Mouse (Mus musculus) MEL (cell line): ENCODE results near the gene Uaca. TPM values are rescaled to one million over a fixed set of nuclear protein-coding genes. Genes with fewer than 3 reads are reported as not detected.
A peak's percentile ranks its signal among the peaks of the same experiment; 100 is the strongest.

Experiments used
- DNase-seq: peaks from one replicate; pipeline ENCODE4 v3.0.0; 2011; ENCODE audit warnings: low read depth, low spot score
- H3K27ac ChIP-seq: 2 replicates; pipeline ENCODE4 v1.5.1; 2012; ENCODE audit warnings: low read depth, mild to moderate bottlenecking, control low read depth, low read length, moderate library complexity; ENCODE audit not compliant: control insufficient read depth
- H3K27me3 ChIP-seq, 2 experiments: fragments of 150-350 bp in 1 of 2; sonication (generic) in 1 of 2; 2 replicates each; pipeline ENCODE4 v1.6.1; 2012; ENCODE audit warnings: low read length in 2 of 2, mild to moderate bottlenecking in 2 of 2, improper control_type of control experiment in 1 of 2, moderate library complexity in 1 of 2; ENCODE audit not compliant: insufficient read depth in 2 of 2, control insufficient read depth in 1 of 2
- H3K36me3 ChIP-seq, 2 experiments: 2 replicates each; pipeline ENCODE4 v1.6.1; 2012 to 2014; ENCODE audit warnings: low read length in 2 of 2, improper control_type of control experiment in 1 of 2, inconsistent platforms in 1 of 2, mild to moderate bottlenecking in 1 of 2; ENCODE audit not compliant: insufficient read depth in 2 of 2, control insufficient read depth in 1 of 2
- H3K4me1 ChIP-seq, 2 experiments: fragments of 150-350 bp in 1 of 2; sonication (generic) in 1 of 2; 2 replicates each; pipeline ENCODE4 v1.6.1; 2012; ENCODE audit warnings: low read length in 2 of 2, improper control_type of control experiment in 1 of 2, mild to moderate bottlenecking in 1 of 2; ENCODE audit not compliant: insufficient read depth in 2 of 2, control insufficient read depth in 1 of 2
- H3K4me3 ChIP-seq, 2 experiments: fragments of 150-350 bp in 1 of 2; sonication (generic) in 1 of 2; 2 replicates each; pipeline ENCODE4 v1.5.1; 2012; ENCODE audit warnings: low read depth in 2 of 2, low read length in 2 of 2, mild to moderate bottlenecking in 2 of 2, moderate library complexity in 2 of 2, control low read depth in 1 of 2, improper control_type of control experiment in 1 of 2; ENCODE audit not compliant: control insufficient read depth in 1 of 2, insufficient read depth in 1 of 2
- H3K79me2 ChIP-seq: 2 replicates; pipeline ENCODE4 v1.6.1; 2012; ENCODE audit warnings: mild to moderate bottlenecking, low read length, moderate library complexity; ENCODE audit not compliant: control insufficient read depth, poor library complexity, insufficient read depth
- H3K9ac ChIP-seq: 2 replicates; pipeline ENCODE4 v1.6.1; 2012; ENCODE audit warnings: low read depth, mild to moderate bottlenecking, control low read depth, low read length, moderate library complexity; ENCODE audit not compliant: control insufficient read depth, poor library complexity, severe bottlenecking
- H3K9me3 ChIP-seq: fragments of 150-350 bp; sonication (generic); replicated peaks from 2 replicates; pipeline ENCODE4 v1.6.1; 2012; ENCODE audit warnings: mild to moderate bottlenecking, low read length, improper control_type of control experiment, moderate library complexity; ENCODE audit not compliant: insufficient read depth
- CTCF ChIP-seq, 3 experiments: IDR thresholded peaks in 2 of 3; conservative IDR thresholded peaks in 1 of 3; 2 replicates each; pipeline ENCODE4 v1.5.1; 2011 to 2012; ENCODE audit warnings: low read length in 3 of 3, low read depth in 2 of 3, mild to moderate bottlenecking in 2 of 3, improper control_type of control experiment in 1 of 3, inconsistent platforms in 1 of 3, mixed read lengths in 1 of 3, moderate library complexity in 1 of 3; ENCODE audit not compliant: control insufficient read depth in 1 of 3, insufficient read depth in 1 of 3, poor library complexity in 1 of 3, severe bottlenecking in 1 of 3
- E2F4 ChIP-seq: IDR thresholded peaks from 2 replicates; pipeline ENCODE4 v1.6.1; 2011; ENCODE audit warnings: low read depth, low read length, improper control_type of control experiment, borderline replicate concordance
- EP300 ChIP-seq, 2 experiments: IDR thresholded peaks; 2 replicates each; pipeline ENCODE4 v1.6.1; 2011; ENCODE audit warnings: improper control_type of control experiment in 2 of 2, low read length in 2 of 2, low read depth in 1 of 2, mild to moderate bottlenecking in 1 of 2
- ETS1 ChIP-seq: IDR thresholded peaks from 2 replicates; pipeline ENCODE4 v1.6.1; 2012; ENCODE audit warnings: low read depth, mild to moderate bottlenecking, inconsistent platforms, low read length, improper control_type of control experiment, moderate library complexity
- MAX ChIP-seq: IDR thresholded peaks from 2 replicates; pipeline ENCODE4 v1.6.1; 2011; ENCODE audit warnings: low read length, improper control_type of control experiment
- MAZ ChIP-seq: IDR thresholded peaks from 2 replicates; pipeline ENCODE4 v1.6.1; 2012; ENCODE audit warnings: low read depth, mild to moderate bottlenecking, inconsistent platforms, low read length, improper control_type of control experiment
- MEF2A ChIP-seq: IDR thresholded peaks from 2 replicates; pipeline ENCODE4 v1.6.1; 2014; ENCODE audit warnings: low read depth, mild to moderate bottlenecking, inconsistent platforms, low read length, improper control_type of control experiment; ENCODE audit not compliant: poor library complexity, insufficient replicate concordance, severe bottlenecking; ENCODE audit errors: extremely low read depth
- MYB ChIP-seq: IDR thresholded peaks from 2 replicates; pipeline ENCODE4 v1.6.1; 2011; ENCODE audit warnings: mild to moderate bottlenecking, low read depth, low read length, improper control_type of control experiment
- NELFE ChIP-seq: IDR thresholded peaks from 2 replicates; pipeline ENCODE4 v1.6.1; 2011; ENCODE audit warnings: low read depth, low read length, improper control_type of control experiment
- POLR2A ChIP-seq, 2 experiments: IDR thresholded peaks; 2 replicates each; pipeline ENCODE4 v1.6.1; 2011 to 2012; ENCODE audit warnings: low read length in 2 of 2, mild to moderate bottlenecking in 2 of 2, control low read depth in 1 of 2, improper control_type of control experiment in 1 of 2, low read depth in 1 of 2, moderate library complexity in 1 of 2; ENCODE audit not compliant: control insufficient read depth in 1 of 2, insufficient read depth in 1 of 2, poor library complexity in 1 of 2
- POLR2AphosphoS2 ChIP-seq: IDR thresholded peaks from 2 replicates; pipeline ENCODE4 v1.6.1; 2011; ENCODE audit warnings: low read length, improper control_type of control experiment
- POLR2AphosphoS5 ChIP-seq: IDR thresholded peaks from 2 replicates; pipeline ENCODE4 v1.6.1; 2012; ENCODE audit warnings: low read depth, borderline replicate concordance, mild to moderate bottlenecking, inconsistent platforms, low read length, moderate library complexity, mixed read lengths
- RAD21 ChIP-seq: IDR thresholded peaks from 2 replicates; pipeline ENCODE4 v1.6.1; 2011; ENCODE audit warnings: mild to moderate bottlenecking, low read depth, low read length, improper control_type of control experiment
- SMC3 ChIP-seq: IDR thresholded peaks from 2 replicates; pipeline ENCODE4 v1.6.1; 2011; ENCODE audit warnings: low read depth, low read length, improper control_type of control experiment
- TAL1 ChIP-seq: IDR thresholded peaks from 2 replicates; pipeline ENCODE4 v1.6.1; 2012; ENCODE audit warnings: mild to moderate bottlenecking, inconsistent platforms, low read length, moderate library complexity, mixed read lengths
- TCF12 ChIP-seq: IDR thresholded peaks from 2 replicates; pipeline ENCODE4 v1.6.1; 2014; ENCODE audit warnings: low read depth, mild to moderate bottlenecking, inconsistent platforms, low read length, improper control_type of control experiment, moderate library complexity
- UBTF ChIP-seq: IDR thresholded peaks from 2 replicates; pipeline ENCODE4 v1.6.1; 2012; ENCODE audit warnings: low read depth, mild to moderate bottlenecking, inconsistent platforms, low read length, improper control_type of control experiment, moderate library complexity, borderline replicate concordance; ENCODE audit not compliant: insufficient read depth
- ZNF384 ChIP-seq: IDR thresholded peaks from 2 replicates; pipeline ENCODE4 v1.6.1; 2012; ENCODE audit warnings: low read depth, mild to moderate bottlenecking, inconsistent platforms, low read length, improper control_type of control experiment
- polyA plus RNA-seq, 2 experiments: library from polyadenylated mRNA; stranded (reverse) in 1 of 2; unstranded in 1 of 2; fragments of >175 nt in 1 of 2; fragments of >200 nt in 1 of 2; gene quantifications; 2 replicates each; pipeline versions ENCODE4 v1.2.1 to v1.2.4; 2012; ENCODE audit warnings: low replicate concordance in 2 of 2, low read depth in 1 of 2; ENCODE audit not compliant: insufficient read length in 2 of 2, insufficient read depth in 1 of 2, missing spikeins in 1 of 2
- total RNA-seq: library from RNA; depleted of rRNA; stranded (reverse); fragments of 300-350 nt; gene quantifications from 2 replicates; pipeline ENCODE4 v1.2.3, GENCODE M21; 2012

Uaca gene
- total and polyA plus RNA-seq, 3 experiments = 10.9 to 11.4 TPM; not detected in 1

DNA sequence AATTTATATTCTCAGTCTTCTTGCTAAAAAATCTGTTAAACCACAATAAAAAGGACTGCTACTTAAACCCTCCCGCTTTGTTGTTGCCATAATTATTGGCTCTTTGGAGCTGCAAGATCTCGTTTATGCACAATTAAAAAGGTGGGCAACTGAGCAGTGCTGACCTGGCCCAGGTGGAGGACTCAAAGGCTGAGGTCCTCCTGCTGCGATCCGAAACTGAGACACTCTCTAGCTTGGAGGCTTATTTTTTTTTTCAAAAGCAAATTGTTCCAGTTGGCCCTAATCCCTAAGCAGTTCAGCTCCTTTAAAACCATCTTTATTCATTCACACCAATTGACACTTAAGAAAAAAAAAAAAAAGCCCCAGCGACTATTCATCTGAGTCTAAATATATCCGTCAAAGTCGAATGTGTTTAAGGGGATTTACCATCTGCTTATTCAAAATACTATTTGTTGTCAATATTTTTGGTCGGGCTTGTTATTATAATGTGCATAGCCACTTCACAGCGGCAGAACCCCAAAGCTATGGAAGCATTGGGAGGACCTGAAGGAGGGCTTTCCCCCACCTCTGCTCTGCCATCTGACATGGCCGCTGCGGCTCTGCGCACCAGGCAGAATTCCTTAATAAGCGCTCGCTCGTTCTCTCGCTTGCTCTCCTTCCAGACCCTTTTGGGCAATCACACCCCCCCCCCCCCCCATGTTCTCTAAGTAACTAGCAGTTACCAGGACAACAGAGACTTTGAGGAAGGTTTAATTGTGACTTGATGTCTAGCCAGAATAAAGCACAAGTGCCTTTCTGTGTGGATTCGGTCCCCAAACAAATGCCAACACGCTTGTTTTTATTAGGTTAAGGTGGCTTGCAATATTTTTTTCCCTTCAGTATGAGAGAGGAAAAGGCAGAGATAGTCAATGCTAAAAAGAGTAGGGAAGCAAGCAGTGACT lies 92.4 kb downstream of the Uaca start:
- Histone ChIP-seq H3K36me3 (no peaks in the 10 kb centered on the region), H3K27me3 (no peaks in the 10 kb centered on the region)
- TF ChIP-seq NELFE = no peak
- no peak for TF ChIP-seq MYB
- TF ChIP-seq POLR2AphosphoS2 = no peak
- no peak for TF ChIP-seq POLR2AphosphoS5
- no peak for TF ChIP-seq TAL1
- no peak for TF ChIP-seq MEF2A
- TF ChIP-seq TCF12 = no peak
- TF ChIP-seq, all 39 proteins: peak for 0

GRCm38 (mm10) chr9:60887389-60887811 lies 93.1 kb downstream of the Uaca start:
- H3K27me3 ChIP-seq = no peaks in the 10 kb centered on the region
- no peaks in the 10 kb centered on the region for H3K4me1 ChIP-seq
- TF ChIP-seq RAD21 (no peak; the same call in 1 of the 2 replicates), CTCF (IDR thresholded peaks at IDR 0.05 in 2 of 3, conservative IDR thresholded peaks at IDR 0.05 in 1 of 3; ENCODE audit: control insufficient read depth in 1 of 3, insufficient read depth in 1 of 3, low read depth in 2 of 3, low read length in 3 of 3, poor library complexity in 1 of 3, severe bottlenecking in 1 of 3) (peak; percentile 0 to 43 (median 35); a peak in 4 of 6 replicates)
- H3K79me2 ChIP-seq = no peaks in the 10 kb centered on the region
- H3K4me3 ChIP-seq = no peak overlapping the region
- peak; percentile 16 for DNase-seq
- no peaks in the 10 kb centered on the region for H3K9me3 ChIP-seq
- no peak overlapping the region for H3K27ac ChIP-seq
- no peak overlapping the region for H3K9ac ChIP-seq
- H3K36me3 ChIP-seq = no peaks in the 10 kb centered on the region

More for the DNA sequence above, 92.4 kb downstream of the Uaca start:
- Histone ChIP-seq H3K4me1 (no peaks in the 10 kb centered on the region), H3K79me2 (no peaks in the 10 kb centered on the region), H3K27ac (no peak overlapping the region), H3K4me3 (no peak overlapping the region), H3K9ac (no peak overlapping the region), H3K9me3 (no peaks in the 10 kb centered on the region)
- no peak for DNase-seq

DNA sequence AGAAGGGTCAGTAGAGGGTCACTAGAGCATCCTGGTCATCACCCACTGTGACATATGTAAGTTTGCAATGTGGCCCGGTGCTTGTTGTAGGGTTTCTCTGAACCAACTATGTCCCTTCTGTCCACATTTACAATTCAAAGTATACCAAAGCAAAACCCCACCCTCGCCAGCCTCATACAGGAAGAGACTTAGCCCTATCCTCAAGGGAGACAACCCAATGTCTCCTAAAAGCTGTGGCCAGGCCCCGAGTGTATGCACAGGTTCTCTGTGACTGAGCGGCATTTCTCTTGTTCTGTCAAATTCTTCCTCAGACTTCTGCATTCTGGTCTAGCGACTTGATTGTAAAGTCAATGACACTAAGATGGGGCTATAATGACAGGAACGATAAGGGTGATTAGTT lies 99.2 kb downstream of the Uaca start:
- Histone ChIP-seq H3K79me2 (no peaks in the 10 kb centered on the region), H3K4me1 (no peaks in the 10 kb centered on the region), H3K9ac (no peak overlapping the region), H3K36me3 (no peaks in the 10 kb centered on the region), H3K27ac (no peak overlapping the region), H3K9me3 (no peaks in the 10 kb centered on the region), H3K27me3 (no peaks in the 10 kb centered on the region; a peak in 1 of 4 replicates), H3K4me3 (no peak overlapping the region)
- TF ChIP-seq E2F4 (no peak), UBTF (no peak), MEF2A (no peak), ZNF384 (no peak), MAZ (no peak), NELFE (no peak), POLR2A (IDR thresholded peaks at IDR 0.05; ENCODE audit: control insufficient read depth in 1 of 2, insufficient read depth in 1 of 2, low read depth in 1 of 2, low read length in 2 of 2, poor library complexity in 1 of 2) (no peak), SMC3 (no peak), MAX (no peak), POLR2AphosphoS5 (no peak), EP300 (IDR thresholded peaks at IDR 0.05; ENCODE audit: low read depth in 1 of 2, low read length in 2 of 2) (no peak), ETS1 (no peak), POLR2AphosphoS2 (no peak)
- DNase-seq = no peak
